Mouse (Mus musculus) urinary bladder, postnatal 4 days (tissue): ENCODE measurements around the gene Plscr1.

Experiments
- DNase-seq, 2 experiments: peaks; one replicate each; pipeline ENCODE4 v3.0.0; 2021 to 2022; ENCODE audit warnings: low spot score in 2 of 2

The Plscr1 gene

GRCm38 (mm10) chr9:92301213-92301612 lies 51.7 kb downstream of the Plscr1 start:
- no peak for DNase-seq

GRCm38 (mm10) chr9:92305075-92305474 lies 55.5 kb downstream of the Plscr1 start:
- no peak for DNase-seq

GRCm38 (mm10) chr9:92305620-92306220 lies 56.2 kb downstream of the Plscr1 start:
- DNase-seq: no peak

- no peak for DNase-seq
These were observed 59.5 kb downstream of the Plscr1 start, which contains the start of gene 1700057G04Rik for GRCm38 (mm10) chr9:92309077-92309476. 1700057G04Rik (plus strand) TSS chr9:92309377.

- no peak for DNase-seq
These were observed 67.2 kb downstream of the Plscr1 start for GRCm38 (mm10) chr9:92316791-92317190.
